Mouse (Mus musculus) CH12.LX (cell line): ENCODE data around the gene Galc.

Source experiments
- CHD1 ChIP-seq: IDR thresholded peaks from 2 replicates; pipeline ENCODE4 v1.6.1; 2012; ENCODE audit warnings: low read depth, low read length, improper control_type of control experiment, inconsistent platforms
- CTCF ChIP-seq, 2 experiments: IDR thresholded peaks in 1 of 2; conservative IDR thresholded peaks in 1 of 2; 2 replicates each; pipeline ENCODE4 v1.5.1; 2011 to 2012; ENCODE audit warnings: low read depth in 2 of 2, low read length in 2 of 2, improper control_type of control experiment in 1 of 2, inconsistent platforms in 1 of 2, mild to moderate bottlenecking in 1 of 2, moderate library complexity in 1 of 2
- EP300 ChIP-seq: IDR thresholded peaks from 2 replicates; pipeline ENCODE4 v1.6.1; 2011; ENCODE audit warnings: low read length, improper control_type of control experiment
- GABPA ChIP-seq: IDR thresholded peaks from 2 replicates; pipeline ENCODE4 v1.6.1; 2012; ENCODE audit warnings: low read depth, low read length, improper control_type of control experiment, inconsistent platforms; ENCODE audit not compliant: insufficient replicate concordance
- HCFC1 ChIP-seq: IDR thresholded peaks from 2 replicates; pipeline ENCODE4 v1.6.1; 2012; ENCODE audit warnings: low read depth, mild to moderate bottlenecking, inconsistent platforms, low read length, improper control_type of control experiment
- KAT2A ChIP-seq: IDR thresholded peaks from 2 replicates; pipeline ENCODE4 v1.6.1; 2012; ENCODE audit warnings: low read length, improper control_type of control experiment, inconsistent platforms; ENCODE audit not compliant: insufficient replicate concordance
- MAX ChIP-seq: IDR thresholded peaks from 2 replicates; pipeline ENCODE4 v1.6.1; 2011; ENCODE audit warnings: low read length, improper control_type of control experiment
- NELFE ChIP-seq: IDR thresholded peaks from 2 replicates; pipeline ENCODE4 v1.6.1; 2011; ENCODE audit warnings: low read depth, low read length, improper control_type of control experiment
- POLR2A ChIP-seq: IDR thresholded peaks from 2 replicates; pipeline ENCODE4 v1.6.1; 2011; ENCODE audit warnings: low read depth, mild to moderate bottlenecking, improper control_type of control experiment, low read length
- POLR2AphosphoS2 ChIP-seq: IDR thresholded peaks from 2 replicates; pipeline ENCODE4 v1.6.1; 2011; ENCODE audit warnings: low read depth, low read length, improper control_type of control experiment
- RAD21 ChIP-seq: IDR thresholded peaks from 2 replicates; pipeline ENCODE4 v1.6.1; 2011; ENCODE audit warnings: low read depth, mild to moderate bottlenecking, low read length, improper control_type of control experiment, moderate library complexity
- RCOR1 ChIP-seq: conservative IDR thresholded peaks from 2 replicates; pipeline ENCODE4 v1.6.1; 2012; ENCODE audit warnings: low read depth, mild to moderate bottlenecking, inconsistent platforms, low read length, improper control_type of control experiment
- TCF12 ChIP-seq: IDR thresholded peaks from 2 replicates; pipeline ENCODE4 v1.6.1; 2014; ENCODE audit warnings: low read depth, mild to moderate bottlenecking, inconsistent platforms, low read length, improper control_type of control experiment
- UBTF ChIP-seq: IDR thresholded peaks from 2 replicates; pipeline ENCODE4 v1.6.1; 2012; ENCODE audit warnings: low read depth, mild to moderate bottlenecking, inconsistent platforms, low read length, improper control_type of control experiment, moderate library complexity

GRCm38 (mm10) chr12:98187186-98187899 lies 71.9 kb downstream of the Galc start:
- TF ChIP-seq POLR2AphosphoS2 (no peak), RCOR1 (no peak), UBTF (no peak), TCF12 (no peak), KAT2A (no peak), POLR2A (no peak), CTCF (conservative IDR thresholded peaks at IDR 0.05 in 1 of 2, IDR thresholded peaks at IDR 0.05 in 1 of 2; ENCODE audit: low read depth in 2 of 2, low read length in 2 of 2) (no peak), HCFC1 (no peak), EP300 (0 out of 2 replicates have a peak, but pooled peaks have one; percentile 22), CHD1 (no peak), GABPA (no peak), RAD21 (no peak), NELFE (no peak), MAX (no peak)
